Mouse (Mus musculus) liver, embryonic 14.5 days (tissue): ENCODE data around the gene Pnmal1. TPM values are rescaled to one million over a fixed set of nuclear protein-coding genes. Genes with fewer than 3 reads are reported as not detected.
A peak's percentile ranks its signal among the peaks of the same experiment; 100 is the strongest.

Experiments used
- ATAC-seq: fragments of 200-750 bp; cut with Nextera tagmentation; 2 replicates; pipeline ENCODE4 v1.8.0; 2017; ENCODE audit warnings: moderate number of reproducible peaks, mild to moderate bottlenecking, moderate library complexity; ENCODE audit not compliant: insufficient read depth
- DNase-seq, 3 experiments: peaks; one replicate each; pipeline ENCODE4 v3.0.0-alpha.2; 2012 to 2013; ENCODE audit warnings: low read depth in 3 of 3, low spot score in 3 of 3
- H3K27ac ChIP-seq: fragments of 300-500 bp; sonication (generic); 2 replicates; pipeline ENCODE4 v1.5.1; 2014; ENCODE audit warnings: moderate library complexity, mild to moderate bottlenecking, control low read depth, inconsistent platforms
- H3K27me3 ChIP-seq: fragments of 300-500 bp; sonication (generic); 2 replicates; pipeline ENCODE4 v1.6.1; 2014; ENCODE audit warnings: mild to moderate bottlenecking, low read length, moderate library complexity; ENCODE audit not compliant: control insufficient read depth, insufficient read depth
- H3K36me3 ChIP-seq: fragments of 300-500 bp; sonication (generic); replicated peaks from 2 replicates; pipeline ENCODE4 v1.6.1; 2014; ENCODE audit warnings: low read depth; ENCODE audit not compliant: control insufficient read depth, insufficient read depth
- H3K4me1 ChIP-seq, 2 experiments: fragments of 200-500 bp in 1 of 2; fragments of 300-500 bp in 1 of 2; sonication (generic) in 1 of 2; replicated peaks; 2 replicates each; pipeline ENCODE4 v1.6.1; 2012 to 2014; ENCODE audit warnings: antibody characterized with exemption in 1 of 2, inconsistent platforms in 1 of 2, low read length in 1 of 2; ENCODE audit not compliant: control insufficient read depth in 2 of 2, insufficient read depth in 2 of 2
- H3K4me2 ChIP-seq: fragments of 300-500 bp; sonication (generic); 2 replicates; pipeline ENCODE4 v1.6.1; 2014; ENCODE audit warnings: low read depth, mild to moderate bottlenecking, control low read depth, moderate library complexity
- H3K4me3 ChIP-seq, 2 experiments: fragments of 200-500 bp in 1 of 2; fragments of 300-500 bp in 1 of 2; sonication (generic) in 1 of 2; 2 replicates each; pipeline ENCODE4 v1.5.1; 2012 to 2014; ENCODE audit warnings: low read depth in 2 of 2, low read length in 2 of 2, mild to moderate bottlenecking in 2 of 2, control low read depth in 1 of 2, inconsistent platforms in 1 of 2, moderate library complexity in 1 of 2; ENCODE audit not compliant: insufficient read depth in 1 of 2
- H3K9ac ChIP-seq: fragments of 300-500 bp; sonication (generic); replicated peaks from 2 replicates; pipeline ENCODE4 v1.6.1; 2014; ENCODE audit warnings: mild to moderate bottlenecking, control low read depth, moderate library complexity
- H3K9me3 ChIP-seq: fragments of 300-500 bp; sonication (generic); 2 replicates; pipeline ENCODE4 v1.6.1; 2016; ENCODE audit warnings: low read length, mixed read lengths; ENCODE audit not compliant: control insufficient read depth
- CTCF ChIP-seq: IDR thresholded peaks from 2 replicates; pipeline ENCODE4 v1.5.1; 2016; ENCODE audit warnings: antibody characterized with exemption, low read depth, control low read depth
- EP300 ChIP-seq: IDR thresholded peaks from 2 replicates; pipeline ENCODE4 v1.6.1; 2016; ENCODE audit warnings: antibody characterized with exemption, low read depth
- WGBS: fragments of 180-500 bp; shearing (Covaris S2); extraction: QIAGEN DNeasy Blood & Tissue Kit; methylation state at CpG from one replicate; pipeline ENCODE4 v1.1.7; 2014; ENCODE audit not compliant: insufficient replicate concordance; 5-methylcytosine and 5-hydroxymethylcytosine counted together
- polyA plus RNA-seq, 2 experiments: library from polyadenylated mRNA; depleted of rRNA in 1 of 2; stranded (reverse) in 1 of 2; unstranded in 1 of 2; fragments of >200 nt; fragmentation: Nextera tagmentation in 1 of 2; extraction: Ambion mirVana in 1 of 2; gene quantifications; 2 replicates each; pipeline versions ENCODE4 v1.2.1 to v1.2.3; 2012 to 2014

Gene Pnmal1
- polyA plus RNA-seq, 2 experiments, result 0.01 to 0.03 TPM

- TF ChIP-seq EP300 (no peak), CTCF (no peak)
- Histone ChIP-seq H3K27ac (no peak overlapping the region), H3K4me1 (peaks cover 7 to 13% of the 10 kb centered on the region in 2 experiments), H3K27me3 (no peaks in the 10 kb centered on the region), H3K36me3 (no peaks in the 10 kb centered on the region), H3K9me3 (no peaks in the 10 kb centered on the region), H3K4me2 (no peak overlapping the region), H3K4me3 (no peak overlapping the region), H3K9ac (no peak overlapping the region)
- DNase-seq, result no peak
- ATAC-seq, result no peak
- WGBS, result 38% methylated on average over 6 of the region's 6 CpGs
These were observed 14.5 kb downstream of the Pnmal1 start for GRCm38 (mm10) chr7:16974018-16974417.

GRCm38 (mm10) chr7:16976298-16976697 is 16.8 kb downstream of the Pnmal1 start:
- Histone ChIP-seq H3K4me3 (no peak overlapping the region), H3K27ac (no peak overlapping the region), H3K4me1 (peaks cover 9 to 25% of the 10 kb centered on the region in 2 experiments), H3K4me2 (no peak overlapping the region), H3K27me3 (no peaks in the 10 kb centered on the region), H3K9ac (no peak overlapping the region), H3K36me3 (no peaks in the 10 kb centered on the region), H3K9me3 (no peaks in the 10 kb centered on the region)
- ATAC-seq (no peak), DNase-seq (no peak)
- WGBS, result 62% methylated on average over 8 of the region's 8 CpGs
- TF ChIP-seq CTCF, result no peak
- no peak for TF ChIP-seq EP300

- Histone ChIP-seq H3K27ac (peak overlapping the region; percentile 22), H3K4me2 (peak overlapping the region; percentile 33), H3K27me3 (no peaks in the 10 kb centered on the region), H3K36me3 (no peaks in the 10 kb centered on the region), H3K9me3 (no peaks in the 10 kb centered on the region), H3K4me1 (peaks cover 9 to 25% of the 10 kb centered on the region in 2 experiments), H3K4me3 (no peak overlapping the region), H3K9ac (peak overlapping the region; percentile 20)
- WGBS, result 31% methylated on average over 6 of the region's 6 CpGs
- TF ChIP-seq EP300 (no peak), CTCF (no peak)
- peak; percentile 91 for ATAC-seq
- peak in 2 of 3 experiments; percentile 47 to 50 for DNase-seq
These were observed 18.7 kb downstream of the Pnmal1 start for GRCm38 (mm10) chr7:16978173-16978572.

GRCm38 (mm10) chr7:16978593-16978992 is 19.1 kb downstream of the Pnmal1 start:
- Histone ChIP-seq H3K4me1 (peaks cover 9 to 25% of the 10 kb centered on the region in 2 experiments), H3K4me2 (peak overlapping the region; percentile 33), H3K9me3 (no peaks in the 10 kb centered on the region), H3K27me3 (no peaks in the 10 kb centered on the region), H3K9ac (peak overlapping the region; percentile 20), H3K4me3 (no peak overlapping the region), H3K27ac (peak overlapping the region; percentile 22), H3K36me3 (no peaks in the 10 kb centered on the region)
- 53% methylated on average over 3 of the region's 3 CpGs for WGBS
- ATAC-seq, result peak; percentile 59; the same call in 1 of the 2 replicates
- TF ChIP-seq CTCF, result no peak
- TF ChIP-seq EP300, result no peak
- no peak for DNase-seq

- TF ChIP-seq EP300 (no peak), CTCF (no peak)
- Histone ChIP-seq H3K4me1 (peaks cover 9 to 25% of the 10 kb centered on the region in 2 experiments), H3K9me3 (no peaks in the 10 kb centered on the region), H3K9ac (peak overlapping the region; percentile 43), H3K27ac (peak overlapping the region; percentile 42), H3K27me3 (no peaks in the 10 kb centered on the region), H3K4me3 (peak overlapping the region; percentile 32 to 37), H3K36me3 (no peaks in the 10 kb centered on the region), H3K4me2 (peak overlapping the region; percentile 61)
- no peak for DNase-seq
- peak; percentile 17; the same call in 1 of the 2 replicates for ATAC-seq
- WGBS, result under 1% methylated on average over 12 of the region's 12 CpGs
These were observed 20.9 kb downstream of the Pnmal1 start for GRCm38 (mm10) chr7:16980348-16980747.
